Mouse (Mus musculus) liver, embryonic 12.5 days (tissue): ENCODE results near the gene Efemp2. TPM values are rescaled to one million over a fixed set of nuclear protein-coding genes. Genes with fewer than 3 reads are reported as not detected.

Experiments
- ATAC-seq: fragments of 200-750 bp; cut with Nextera tagmentation; 2 replicates; pipeline ENCODE4 v1.8.0; 2017; ENCODE audit warnings: moderate number of reproducible peaks, mild to moderate bottlenecking, moderate library complexity
- H3K27ac ChIP-seq: fragments of 300-500 bp; sonication (generic); 2 replicates; pipeline ENCODE4 v1.5.1; 2016; ENCODE audit warnings: mild to moderate bottlenecking
- H3K27me3 ChIP-seq: fragments of 300-500 bp; sonication (generic); replicated peaks from 2 replicates; pipeline ENCODE4 v1.6.1; 2016; ENCODE audit warnings: mild to moderate bottlenecking, moderate library complexity
- H3K36me3 ChIP-seq: fragments of 300-500 bp; sonication (generic); 2 replicates; pipeline ENCODE4 v1.6.1; 2016; ENCODE audit warnings: mild to moderate bottlenecking, moderate library complexity
- H3K4me1 ChIP-seq: fragments of 300-500 bp; sonication (generic); 2 replicates; pipeline ENCODE4 v1.6.1; 2016
- H3K4me2 ChIP-seq: fragments of 300-500 bp; sonication (generic); 2 replicates; pipeline ENCODE4 v1.6.1; 2016; ENCODE audit warnings: mild to moderate bottlenecking, moderate library complexity
- H3K4me3 ChIP-seq: fragments of 300-500 bp; sonication (generic); 2 replicates; pipeline ENCODE4 v1.5.1; 2016; ENCODE audit warnings: mild to moderate bottlenecking, moderate library complexity
- H3K9ac ChIP-seq: fragments of 300-500 bp; sonication (generic); 2 replicates; pipeline ENCODE4 v1.6.1; 2016; ENCODE audit warnings: mild to moderate bottlenecking, moderate library complexity
- H3K9me3 ChIP-seq: fragments of 300-500 bp; sonication (generic); replicated peaks from 2 replicates; pipeline ENCODE4 v1.6.1; 2016; ENCODE audit warnings: mild to moderate bottlenecking, moderate library complexity
- WGBS: fragments of 180-500 bp; shearing (Covaris S2); methylation state at CpG from one replicate; pipeline ENCODE4 v1.1.7; 2016; ENCODE audit not compliant: insufficient replicate concordance; 5-methylcytosine and 5-hydroxymethylcytosine counted together
- polyA plus RNA-seq: library from polyadenylated mRNA; unstranded; fragments of >200 nt; fragmentation: Nextera tagmentation; extraction: Ambion mirVana; gene quantifications from 2 replicates; pipeline ENCODE4 v1.2.1, GENCODE M21; 2016

Gene Efemp2
- polyA plus RNA-seq, 1 experiment from 2014 or later: 30.0 TPM

DNA sequence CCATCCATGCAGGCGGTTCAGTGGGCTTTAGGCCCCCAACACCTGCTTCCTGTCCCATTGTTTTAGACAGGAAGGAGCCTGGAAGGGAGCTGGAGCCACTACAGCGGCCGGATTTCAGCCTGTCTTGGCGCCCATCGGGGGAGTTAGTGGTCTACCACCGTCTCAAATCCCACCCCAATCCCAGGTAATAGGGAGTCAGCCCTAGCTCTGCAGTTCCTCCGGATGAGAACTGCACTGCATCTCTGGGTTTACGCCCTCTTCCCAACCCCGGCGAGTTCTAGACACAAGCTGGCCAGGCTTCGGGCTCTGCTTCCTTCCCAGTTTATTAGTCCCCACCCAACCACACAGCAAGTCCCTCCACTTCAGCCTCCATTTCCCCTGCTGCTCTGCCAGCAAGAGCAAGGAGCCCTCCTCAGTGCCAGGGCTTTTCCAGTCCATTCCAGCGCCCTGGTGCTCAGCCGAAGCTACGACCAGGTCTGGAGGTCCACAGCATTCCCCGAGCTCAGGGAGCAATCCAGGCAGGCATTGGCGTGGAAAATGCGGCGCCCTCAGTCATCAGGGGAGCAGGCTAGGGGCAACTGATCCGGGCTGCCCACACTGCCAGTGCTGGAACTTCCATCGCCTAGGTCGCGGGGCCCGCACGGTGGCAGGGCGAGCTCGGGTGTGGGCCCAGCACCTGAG lies 17.4 kb upstream of the Efemp2 start:
- H3K9ac ChIP-seq: peak overlapping the region; percentile 73
- H3K27me3 ChIP-seq: peaks cover 9% of the 10 kb centered on the region
- H3K4me3 ChIP-seq: peak overlapping the region; percentile 69
- H3K4me2 ChIP-seq: peak overlapping the region; percentile 87
- 5% methylated on average over 26 of the region's 26 CpGs for WGBS
- ATAC-seq: no peak
- peaks cover 19% of the 10 kb centered on the region for H3K36me3 ChIP-seq
- H3K9me3 ChIP-seq: no peaks in the 10 kb centered on the region
- H3K4me1 ChIP-seq: peaks cover 48% of the 10 kb centered on the region
- peak overlapping the region; percentile 54 for H3K27ac ChIP-seq

DNA sequence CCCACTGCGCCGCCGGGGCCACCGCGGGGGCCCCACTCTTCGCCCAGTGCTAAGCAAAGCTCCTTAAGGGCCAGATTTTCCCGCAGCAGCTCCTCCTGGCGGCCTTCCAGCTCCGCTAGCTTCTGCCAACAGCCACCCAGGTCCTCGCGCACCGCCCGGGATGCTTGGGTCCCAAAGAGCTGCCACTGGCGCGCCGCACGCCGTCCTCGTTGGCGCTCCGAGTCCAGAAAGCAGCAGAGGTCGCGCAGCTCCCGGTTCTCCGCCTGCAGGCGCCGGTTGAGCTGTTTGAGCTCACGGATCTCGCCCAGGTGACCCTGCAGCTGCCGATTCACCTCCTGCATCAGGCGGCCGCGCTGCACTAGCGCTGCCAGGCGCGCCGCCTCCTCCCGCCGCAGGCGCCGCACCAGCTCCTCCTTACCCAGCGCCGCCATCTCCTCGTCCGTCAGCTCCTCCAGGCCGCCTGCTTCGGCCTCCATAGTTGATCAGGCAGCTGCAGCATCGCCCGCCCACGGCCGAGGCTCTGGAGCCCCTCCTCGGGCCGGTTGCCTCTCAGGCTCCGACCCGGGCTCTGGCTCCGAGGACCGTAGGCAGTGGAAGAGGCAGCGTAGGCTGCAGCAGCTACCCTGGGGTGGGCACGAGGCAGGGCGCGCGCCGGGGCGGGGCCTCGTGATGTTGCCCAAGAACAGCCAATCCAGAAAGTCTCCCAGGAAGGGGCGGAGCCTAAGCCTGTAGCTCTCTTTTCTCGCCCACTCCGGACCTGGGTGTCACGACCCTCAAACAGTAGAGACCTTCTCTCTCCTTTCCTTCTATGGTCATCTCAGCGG lies 16.6 kb upstream of the Efemp2 start:
- H3K4me3 ChIP-seq: peak overlapping the region; percentile 69
- peaks cover 51% of the 10 kb centered on the region for H3K4me1 ChIP-seq
- peak overlapping the region; percentile 61 for H3K27ac ChIP-seq
- 0 out of 2 replicates have a peak, but pooled peaks cover 5% of the 10 kb centered on the region for H3K27me3 ChIP-seq
- H3K9me3 ChIP-seq: no peaks in the 10 kb centered on the region
- H3K9ac ChIP-seq: peak overlapping the region; percentile 73
- WGBS: 1% methylated on average over 70 of the region's 70 CpGs
- peak overlapping the region; percentile 87 for H3K4me2 ChIP-seq
- peaks cover 19% of the 10 kb centered on the region for H3K36me3 ChIP-seq
- ATAC-seq: peak; percentile 88

DNA sequence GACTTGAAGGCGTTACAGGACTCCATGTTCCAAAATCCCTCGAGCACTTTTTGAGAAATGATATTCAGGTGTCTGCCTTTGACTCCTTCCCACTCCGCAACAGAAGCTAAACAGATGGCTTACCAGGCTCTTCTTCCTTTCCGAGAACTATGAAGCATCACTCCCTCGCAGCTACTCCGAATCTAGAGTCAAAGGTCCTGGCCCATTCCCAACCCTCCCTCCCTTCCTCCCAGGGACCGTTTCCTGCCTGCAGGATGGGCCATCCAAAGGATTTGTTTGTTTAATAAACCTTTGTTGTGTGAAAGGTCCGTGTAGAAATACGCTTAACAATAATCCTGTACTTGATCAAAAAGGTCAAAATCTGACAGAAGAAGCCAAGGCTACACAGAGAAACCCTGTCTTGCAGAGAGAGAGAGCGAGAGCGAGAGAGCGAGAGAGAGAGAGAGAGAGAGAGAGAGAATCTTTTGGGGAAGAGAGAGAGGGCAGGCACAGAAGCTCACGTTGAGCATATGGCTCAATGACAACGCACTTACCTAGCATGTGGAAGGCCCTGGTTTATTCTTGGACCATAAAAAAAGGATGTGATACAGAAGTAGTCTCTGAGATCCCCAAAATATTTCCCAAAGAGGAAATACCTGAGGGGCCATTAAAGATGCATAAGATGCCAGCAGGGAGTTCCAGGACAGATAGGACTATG lies 15.9 kb upstream of the Efemp2 start, which contains the start of gene Ccdc85b:
Gene Ccdc85b, minus strand, starts transcription at position 149 of the 697 bp plus-strand sequence.
- peaks cover 51% of the 10 kb centered on the region for H3K4me1 ChIP-seq
- H3K36me3 ChIP-seq: peaks cover 25% of the 10 kb centered on the region
- H3K9me3 ChIP-seq: no peaks in the 10 kb centered on the region
- H3K4me2 ChIP-seq: peak within 1 kb of the TSS; percentile 87
- 20% methylated on average over 14 of the region's 14 CpGs for WGBS
- H3K27ac ChIP-seq: peak within 1 kb of the TSS; percentile 61
- H3K9ac ChIP-seq: peak within 1 kb of the TSS; percentile 73
- 0 out of 2 replicates have a peak, but pooled peaks cover 5% of the 10 kb centered on the region for H3K27me3 ChIP-seq
- ATAC-seq: peak; percentile 7; the same call in 1 of the 2 replicates
- H3K4me3 ChIP-seq: peak within 1 kb of the TSS; percentile 69

DNA sequence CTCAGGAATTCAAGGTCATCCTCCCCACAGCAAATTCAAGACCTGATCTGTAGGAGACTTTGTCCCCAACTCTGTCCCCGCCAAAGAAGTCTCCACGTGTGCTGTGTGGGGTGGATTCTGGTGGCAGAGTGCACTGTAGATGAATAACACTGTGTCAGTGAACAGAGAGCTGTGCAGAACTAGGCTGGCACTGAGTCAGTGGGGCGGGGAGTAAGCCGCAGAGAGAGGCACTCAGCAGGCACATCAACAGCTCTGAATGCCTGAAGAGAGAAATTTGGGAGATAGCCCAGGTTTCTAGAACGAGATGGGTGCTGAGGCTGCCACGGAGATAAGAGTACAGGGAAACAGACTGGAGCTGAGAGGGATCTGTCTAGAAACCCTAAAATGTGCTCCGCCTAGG lies 14.7 kb upstream of the Efemp2 start:
- Histone ChIP-seq H3K4me1 (peaks cover 51% of the 10 kb centered on the region), H3K27ac (no peak overlapping the region), H3K4me3 (no peak overlapping the region), H3K9me3 (no peaks in the 10 kb centered on the region), H3K4me2 (no peak overlapping the region), H3K36me3 (peaks cover 32% of the 10 kb centered on the region), H3K9ac (no peak overlapping the region), H3K27me3 (0 out of 2 replicates have a peak, but pooled peaks cover 5% of the 10 kb centered on the region)
- WGBS: 54% methylated on average over 7 of the region's 7 CpGs
- ATAC-seq: no peak

DNA sequence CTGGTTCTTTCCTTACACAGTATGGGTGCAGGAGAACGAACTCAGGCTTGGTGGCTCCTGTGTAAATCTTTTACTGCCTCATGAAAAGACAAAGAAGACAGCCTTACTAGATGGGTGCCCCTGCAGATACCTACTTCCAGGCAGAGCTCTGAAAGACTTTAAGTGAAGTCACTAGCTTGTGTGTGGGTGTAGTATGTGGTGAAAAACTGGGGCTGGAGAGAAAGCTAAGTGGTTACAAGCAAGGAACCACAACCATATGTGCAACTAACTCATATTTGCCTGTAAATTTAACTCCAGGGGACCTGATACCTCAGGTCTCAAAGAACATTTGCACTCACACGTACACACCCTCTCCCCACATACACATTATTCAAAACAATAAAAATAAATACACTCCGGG lies 13.9 kb upstream of the Efemp2 start:
- H3K9me3 ChIP-seq: no peaks in the 10 kb centered on the region
- peak overlapping the region; percentile 90 for H3K4me2 ChIP-seq
- no peak for ATAC-seq
- peak overlapping the region; percentile 81 for H3K4me3 ChIP-seq
- H3K27me3 ChIP-seq: 0 out of 2 replicates have a peak, but pooled peaks cover 5% of the 10 kb centered on the region
- peaks cover 32% of the 10 kb centered on the region for H3K36me3 ChIP-seq
- peak overlapping the region; percentile 82 for H3K9ac ChIP-seq
- WGBS: 26% methylated on average over 3 of the region's 3 CpGs
- peaks cover 49% of the 10 kb centered on the region for H3K4me1 ChIP-seq
- peak overlapping the region; percentile 68; the same call in 1 of the 2 replicates for H3K27ac ChIP-seq

DNA sequence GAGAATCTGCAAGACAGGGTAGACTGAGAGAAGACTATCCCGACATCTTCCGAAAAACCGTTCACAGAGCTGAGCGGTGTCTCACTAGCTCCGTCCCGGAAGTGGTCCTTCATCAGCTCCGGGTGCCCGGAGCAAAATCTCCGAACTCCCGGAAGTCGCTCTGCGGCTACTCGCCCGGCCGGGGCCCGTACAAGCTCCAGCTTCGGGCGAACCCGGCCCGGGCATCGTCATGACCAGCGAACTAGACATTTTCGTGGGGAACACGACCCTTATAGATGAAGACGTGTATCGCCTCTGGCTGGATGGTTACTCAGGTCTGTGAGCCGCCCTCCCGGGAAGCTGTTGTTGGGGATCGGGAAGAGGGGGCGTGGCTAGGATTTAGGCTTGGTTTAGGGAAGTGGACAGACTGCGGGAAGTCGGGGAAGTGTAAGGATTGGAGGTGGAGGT lies 13.3 kb upstream of the Efemp2 start, which contains the start of gene Fibp:
Gene Fibp, plus strand, starts transcription at position 151 of the 447 bp plus-strand sequence.
- H3K27me3 ChIP-seq: 0 out of 2 replicates have a peak, but pooled peaks cover 5% of the 10 kb centered on the region
- peaks cover 43% of the 10 kb centered on the region for H3K4me1 ChIP-seq
- H3K4me3 ChIP-seq: peak within 1 kb of the TSS; percentile 81
- no peaks in the 10 kb centered on the region for H3K9me3 ChIP-seq
- WGBS: under 1% methylated on average over 32 of the region's 32 CpGs
- peak within 1 kb of the TSS; percentile 90 for H3K4me2 ChIP-seq
- ATAC-seq: peak; percentile 66
- peak within 1 kb of the TSS; percentile 68 for H3K27ac ChIP-seq
- H3K36me3 ChIP-seq: peaks cover 34% of the 10 kb centered on the region
- peak within 1 kb of the TSS; percentile 82 for H3K9ac ChIP-seq

DNA sequence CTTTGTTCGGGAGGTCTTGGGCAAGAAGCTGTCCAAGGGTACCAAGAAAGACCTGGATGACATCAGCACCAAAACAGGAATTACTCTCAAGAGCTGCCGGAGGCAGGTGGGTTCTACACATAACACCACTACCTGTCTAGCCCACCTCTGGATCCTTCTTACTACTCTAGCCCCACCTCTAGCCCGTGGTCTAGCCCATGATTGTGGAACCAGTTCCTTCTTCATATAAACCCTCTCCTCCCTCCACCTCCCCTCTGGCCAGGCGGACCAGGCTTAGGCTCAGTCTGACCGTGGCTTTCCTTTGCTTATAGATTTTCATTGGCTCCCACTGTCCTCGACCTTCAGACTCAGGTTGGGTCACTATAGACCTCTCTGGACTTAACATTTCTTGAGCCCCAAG lies 12.3 kb upstream of the Efemp2 start:
- H3K4me2 ChIP-seq: peak overlapping the region; percentile 90
- H3K27ac ChIP-seq: 0 out of 2 replicates have a peak overlapping the region, but pooled peaks have one; percentile 2
- peaks cover 34% of the 10 kb centered on the region for H3K4me1 ChIP-seq
- peaks cover 41% of the 10 kb centered on the region for H3K36me3 ChIP-seq
- peak overlapping the region; percentile 82; the same call in 1 of the 2 replicates for H3K9ac ChIP-seq
- no peak for ATAC-seq
- 0 out of 2 replicates have a peak, but pooled peaks cover 5% of the 10 kb centered on the region for H3K27me3 ChIP-seq
- H3K9me3 ChIP-seq: no peaks in the 10 kb centered on the region
- WGBS: 74% methylated on average over 6 of the region's 6 CpGs
- H3K4me3 ChIP-seq: peak overlapping the region; percentile 81

DNA sequence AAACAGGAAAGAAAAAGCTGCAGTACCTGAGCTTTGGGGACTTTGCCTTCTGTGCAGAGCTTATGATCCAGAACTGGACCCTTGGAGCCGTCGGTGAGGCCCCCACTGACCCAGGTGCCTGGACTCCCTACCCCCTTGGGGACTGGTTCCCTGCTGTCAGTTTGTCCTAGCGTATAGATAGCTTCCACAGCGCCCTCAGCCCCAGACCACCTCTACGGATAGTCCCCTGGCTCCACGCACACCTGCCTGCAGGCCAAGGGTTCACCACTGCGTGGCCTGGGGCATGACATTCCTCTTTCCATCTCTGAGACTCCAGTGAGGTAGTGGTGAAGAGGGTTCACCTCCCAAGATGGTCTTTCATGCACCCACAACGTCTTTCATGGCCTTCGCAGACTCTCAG lies 10.5 kb upstream of the Efemp2 start:
- ATAC-seq: no peak
- Histone ChIP-seq H3K27ac (no peak overlapping the region), H3K4me3 (no peak overlapping the region), H3K4me2 (no peak overlapping the region), H3K9ac (no peak overlapping the region), H3K4me1 (peaks cover 24% of the 10 kb centered on the region), H3K36me3 (peaks cover 52% of the 10 kb centered on the region), H3K27me3 (0 out of 2 replicates have a peak, but pooled peaks cover 5% of the 10 kb centered on the region), H3K9me3 (no peaks in the 10 kb centered on the region)
- WGBS: 83% methylated on average over 9 of the region's 9 CpGs

DNA sequence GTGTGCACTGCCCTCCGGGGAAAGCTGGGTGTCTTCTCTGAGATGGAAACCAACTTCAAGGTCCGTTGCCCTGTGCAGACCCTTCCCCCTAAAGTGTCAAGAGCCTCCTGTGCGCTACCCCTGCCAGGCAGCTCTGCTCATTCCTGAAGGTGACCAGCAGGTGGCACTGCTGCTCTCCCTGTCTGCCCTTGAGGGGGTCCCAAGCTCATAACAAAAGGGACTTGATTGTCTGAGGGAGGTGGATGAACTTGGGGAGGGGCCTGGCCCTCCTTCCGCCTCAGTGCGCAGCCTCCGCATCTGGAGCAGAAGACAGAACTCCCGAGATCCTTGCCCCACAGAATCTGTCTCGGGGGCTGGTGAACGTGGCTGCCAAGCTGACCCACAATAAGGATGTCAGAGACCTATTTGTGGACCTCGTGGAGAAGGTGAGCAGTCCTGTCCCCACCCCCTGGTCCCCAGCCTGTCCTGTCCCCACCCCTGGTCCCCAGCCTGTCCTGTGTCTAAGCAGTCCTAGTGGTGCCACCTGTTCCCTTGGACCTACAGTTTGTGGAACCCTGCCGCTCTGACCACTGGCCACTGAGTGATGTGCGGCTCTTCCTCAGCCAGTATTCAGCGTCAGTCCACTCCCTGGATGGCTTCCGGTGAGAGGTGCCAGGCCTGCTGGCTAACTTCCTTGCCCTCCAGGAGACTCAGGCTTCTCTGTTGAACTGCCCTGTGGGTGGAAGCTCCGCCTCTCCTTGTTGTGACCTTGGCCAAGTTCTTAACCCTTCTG lies 9.8 kb upstream of the Efemp2 start:
- Histone ChIP-seq H3K36me3 (peaks cover 52% of the 10 kb centered on the region), H3K9me3 (no peaks in the 10 kb centered on the region), H3K27ac (no peak overlapping the region), H3K27me3 (0 out of 2 replicates have a peak, but pooled peaks cover 3% of the 10 kb centered on the region), H3K4me3 (no peak overlapping the region), H3K4me2 (no peak overlapping the region), H3K4me1 (peaks cover 24% of the 10 kb centered on the region), H3K9ac (no peak overlapping the region; the same call in 1 of the 2 replicates)
- WGBS: 60% methylated on average over 15 of the region's 15 CpGs
- no peak for ATAC-seq

DNA sequence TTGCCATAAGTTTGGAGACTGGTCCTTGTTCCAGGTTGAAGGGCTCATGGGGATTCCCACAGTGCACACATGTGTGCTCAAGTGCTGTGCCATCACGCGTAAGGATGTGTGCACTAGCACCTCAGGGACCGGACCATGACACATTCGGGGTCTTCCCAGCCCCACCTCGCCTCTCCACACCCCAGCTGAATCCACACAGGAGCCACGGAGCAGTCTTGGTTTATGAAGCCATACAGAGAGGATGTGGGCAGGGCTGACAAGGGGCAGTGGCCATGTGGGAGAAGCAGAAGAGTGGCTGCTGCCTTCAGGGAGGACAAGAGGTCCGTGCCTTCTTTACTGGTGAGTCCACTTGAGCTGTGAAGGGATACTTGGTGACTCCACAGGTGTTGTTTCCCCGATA lies 8.7 kb upstream of the Efemp2 start:
- H3K27me3 ChIP-seq: no peaks in the 10 kb centered on the region
- no peak overlapping the region for H3K9ac ChIP-seq
- no peak overlapping the region for H3K27ac ChIP-seq
- peaks cover 17% of the 10 kb centered on the region for H3K4me1 ChIP-seq
- peaks cover 52% of the 10 kb centered on the region for H3K36me3 ChIP-seq
- H3K4me2 ChIP-seq: no peak overlapping the region
- no peak overlapping the region for H3K4me3 ChIP-seq
- 88% methylated on average over 8 of the region's 8 CpGs for WGBS
- no peaks in the 10 kb centered on the region for H3K9me3 ChIP-seq
- ATAC-seq: no peak
